Mouse (Mus musculus) lung, adult 2 months (tissue): ENCODE data around the gene Tlx3. TPM values are rescaled to one million over a fixed set of nuclear protein-coding genes. Genes with fewer than 3 reads are reported as not detected.

Source experiments
- DNase-seq: peaks from one replicate; pipeline ENCODE4 v3.0.0; 2022
- H3K4me1 ChIP-seq: fragments of 200-500 bp; 2 replicates; pipeline ENCODE4 v1.6.1; 2011; ENCODE audit warnings: low read length; ENCODE audit not compliant: control insufficient read depth, insufficient read depth
- H3K4me3 ChIP-seq: fragments of 200-500 bp; replicated peaks from 2 replicates; pipeline ENCODE3; 2011; ENCODE audit warnings: low read depth, mild to moderate bottlenecking, control low read depth, low read length; ENCODE audit errors: extremely low read depth
- CTCF ChIP-seq: fragments of 200-500 bp; IDR thresholded peaks from 2 replicates; pipeline ENCODE4 v1.5.1; 2011; ENCODE audit warnings: mild to moderate bottlenecking, low read length, control low read depth; ENCODE audit not compliant: insufficient read depth
- POLR2A ChIP-seq: fragments of 200-500 bp; IDR thresholded peaks from 2 replicates; pipeline ENCODE4 v1.6.1; 2011; ENCODE audit warnings: low read depth, mild to moderate bottlenecking, control low read depth, low read length, borderline replicate concordance; ENCODE audit errors: extremely low read depth
- WGBS: fragments of 180-500 bp; shearing (Covaris S2); methylation state at CpG from one replicate; pipeline ENCODE4 v1.1.7; 2018; 5-methylcytosine and 5-hydroxymethylcytosine counted together
- polyA plus RNA-seq: library from polyadenylated mRNA; depleted of rRNA; stranded (reverse); fragments of >200 nt; gene quantifications from 2 replicates; pipeline ENCODE4 v1.2.3, GENCODE M21; 2012

The Tlx3 gene
- polyA plus RNA-seq, 1 experiment: not detected

DNA sequence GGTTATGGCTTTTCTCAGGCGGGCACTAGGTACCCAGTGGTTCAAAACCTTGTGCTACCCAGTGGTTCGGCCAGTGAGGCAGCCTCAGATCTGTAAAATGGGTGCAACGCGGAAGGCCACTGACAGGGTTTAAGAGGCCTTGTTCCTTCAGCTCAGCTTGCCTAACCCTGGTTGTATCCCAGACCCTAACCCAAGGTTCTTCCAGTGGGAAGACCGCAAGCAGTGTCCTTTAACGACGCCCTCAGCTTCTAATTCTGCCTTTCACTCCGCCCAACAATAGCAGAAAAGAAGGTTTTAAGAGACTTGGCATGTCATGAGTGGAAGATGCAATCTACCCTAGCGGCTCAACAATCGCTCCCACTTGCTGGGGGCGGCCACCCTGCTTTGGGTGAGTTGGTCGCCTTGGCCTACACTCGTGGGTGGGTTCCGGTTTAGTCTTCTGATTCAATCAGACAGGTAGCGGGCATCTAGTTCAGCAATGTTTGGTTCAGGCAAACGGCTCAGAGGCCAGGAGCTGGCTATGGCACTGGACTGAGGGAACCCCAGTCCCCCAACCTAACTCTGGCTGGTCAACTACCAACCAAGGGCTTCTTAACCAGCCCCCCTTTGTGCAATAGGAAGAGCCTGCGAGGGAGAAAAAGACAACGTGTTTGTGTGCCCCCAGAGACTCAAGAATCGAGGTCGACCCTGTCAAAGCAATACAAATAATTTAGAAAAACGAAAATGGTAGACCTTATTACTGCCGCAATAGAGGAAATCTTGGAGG, 4.9 kb downstream of the Tlx3 start:
- Histone ChIP-seq H3K4me3 (no peak overlapping the region), H3K4me1 (no peaks in the 10 kb centered on the region)
- 41% methylated on average over 22 of the region's 22 CpGs for WGBS
- no peak for DNase-seq
- TF ChIP-seq CTCF (no peak), POLR2A (no peak)

DNA sequence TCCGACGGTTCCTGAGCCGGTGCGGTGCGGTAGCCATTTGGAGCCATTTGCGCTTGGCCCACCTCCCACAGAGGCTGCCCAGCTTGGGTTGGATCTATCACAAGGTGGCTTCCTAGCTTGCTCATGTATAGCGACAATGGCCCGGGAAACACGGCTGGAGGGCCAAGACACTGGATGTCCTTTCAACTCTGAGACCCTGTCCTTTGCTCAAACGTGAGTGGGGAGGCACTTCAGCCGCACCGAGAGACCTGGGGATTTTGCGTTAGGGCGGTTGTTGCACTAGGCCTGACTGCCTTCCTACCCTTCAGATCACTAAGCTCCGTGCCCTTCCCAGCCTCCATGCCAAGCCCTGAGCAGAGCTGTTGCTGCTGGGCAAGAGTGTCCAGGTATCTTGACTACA, 5.7 kb downstream of the Tlx3 start:
- 44% methylated on average over 15 of the region's 15 CpGs for WGBS
- DNase-seq: no peak
- Histone ChIP-seq H3K4me3 (no peak overlapping the region), H3K4me1 (no peaks in the 10 kb centered on the region)
- no peak for TF ChIP-seq POLR2A
- no peak for TF ChIP-seq CTCF

DNA sequence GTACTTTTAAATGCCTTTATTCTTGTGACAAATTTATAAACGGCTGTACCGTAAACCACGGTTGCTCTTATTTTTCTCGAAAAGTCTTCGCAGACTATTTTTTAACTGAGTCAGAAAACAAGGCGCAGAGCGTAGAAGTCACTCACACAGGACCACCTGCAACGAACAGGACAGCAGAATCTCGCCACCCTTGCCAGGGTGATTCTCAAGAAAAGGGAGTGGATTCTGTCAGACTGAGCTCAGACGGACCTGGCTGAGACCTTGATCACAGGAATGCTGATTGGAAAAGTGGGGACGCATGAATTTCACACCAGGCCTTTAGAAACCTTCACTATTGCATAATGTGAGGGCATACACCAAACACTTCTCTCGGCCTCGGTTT, 6.3 kb downstream of the Tlx3 start:
- no peaks in the 10 kb centered on the region for H3K4me1 ChIP-seq
- H3K4me3 ChIP-seq: no peak overlapping the region
- WGBS: 46% methylated on average over 13 of the region's 13 CpGs
- DNase-seq: no peak
- TF ChIP-seq POLR2A (no peak), CTCF (no peak)

GRCm38 (mm10) chr11:33196447-33197132, 6.8 kb downstream of the Tlx3 start:
- H3K4me1 ChIP-seq: no peaks in the 10 kb centered on the region
- WGBS: 19% methylated on average over 24 of the region's 24 CpGs
- DNase-seq: no peak
- TF ChIP-seq POLR2A (no peak), CTCF (no peak)
- no peak overlapping the region for H3K4me3 ChIP-seq

- no peaks in the 10 kb centered on the region for H3K4me1 ChIP-seq
- H3K4me3 ChIP-seq: no peak overlapping the region
- 13% methylated on average over 25 of the region's 25 CpGs for WGBS
- no peak for TF ChIP-seq POLR2A
- no peak for TF ChIP-seq CTCF
- DNase-seq: no peak
Measured at GRCm38 (mm10) chr11:33195531-33196446, 7.6 kb downstream of the Tlx3 start.

- TF ChIP-seq CTCF (no peak), POLR2A (no peak)
- 53% methylated on average over 7 of the region's 7 CpGs for WGBS
- no peaks in the 10 kb centered on the region for H3K4me1 ChIP-seq
- no peak overlapping the region for H3K4me3 ChIP-seq
- no peak for DNase-seq
Measured at GRCm38 (mm10) chr11:33195061-33195460, 8.3 kb downstream of the Tlx3 start.

GRCm38 (mm10) chr11:33193695-33194094, 9.7 kb downstream of the Tlx3 start:
- Histone ChIP-seq H3K4me3 (no peak overlapping the region), H3K4me1 (no peaks in the 10 kb centered on the region)
- TF ChIP-seq CTCF: no peak
- no peak for TF ChIP-seq POLR2A
- WGBS: 12% methylated on average over 12 of the region's 12 CpGs
- DNase-seq: no peak

DNA sequence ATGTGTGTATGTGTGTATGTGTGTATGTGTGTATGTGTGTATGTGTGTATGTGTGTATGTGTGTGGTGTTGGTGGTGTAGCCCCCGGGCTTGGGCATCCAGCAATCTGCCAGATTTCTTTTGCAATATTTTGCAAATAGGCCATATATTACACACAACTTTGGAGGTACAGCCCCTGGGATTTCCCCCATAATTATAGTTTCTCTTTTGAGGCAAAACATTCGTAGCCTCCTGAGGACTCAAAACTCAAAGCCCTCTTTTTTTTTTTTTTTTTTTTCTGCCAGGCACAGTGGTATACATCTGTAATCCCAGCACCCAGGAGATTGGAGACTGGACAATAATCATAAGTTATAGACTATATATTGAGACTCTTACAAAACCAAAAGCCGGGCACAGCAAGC, 21.6 kb downstream of the Tlx3 start:
- TF ChIP-seq POLR2A: no peak
- TF ChIP-seq CTCF: no peak
- DNase-seq: no peak
- H3K4me3 ChIP-seq: no peak overlapping the region
- WGBS: 89% methylated on average over 3 of the region's 3 CpGs
- H3K4me1 ChIP-seq: no peaks in the 10 kb centered on the region

DNA sequence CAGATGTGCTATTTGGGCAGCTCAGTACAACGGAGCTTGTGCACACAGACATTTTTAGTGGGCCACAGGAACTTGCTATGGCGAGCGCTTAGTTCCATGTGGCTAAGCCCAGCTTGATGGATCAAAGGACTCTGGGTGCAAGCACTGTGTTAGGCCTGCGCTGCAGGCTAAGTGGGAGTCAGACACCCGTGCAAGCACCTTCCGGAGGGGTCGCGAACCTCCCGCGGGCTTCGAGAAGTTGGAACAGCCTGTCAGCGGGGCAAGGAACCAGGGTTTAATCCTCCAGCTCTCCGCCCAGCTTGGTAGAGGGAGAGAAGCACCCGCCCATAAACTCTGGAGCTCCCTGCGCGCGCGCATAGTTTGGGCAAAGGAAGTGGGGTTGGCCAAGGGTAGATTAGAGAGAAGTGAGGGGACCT, 22.7 kb downstream of the Tlx3 start:
- Histone ChIP-seq H3K4me1 (no peaks in the 10 kb centered on the region), H3K4me3 (no peak overlapping the region)
- DNase-seq: no peak
- TF ChIP-seq CTCF (no peak), POLR2A (no peak)
- WGBS: 18% methylated on average over 18 of the region's 18 CpGs
